Mouse (Mus musculus) adrenal gland, postnatal 4 days (tissue): ENCODE data around the gene Chchd6. TPM values are rescaled to one million over a fixed set of nuclear protein-coding genes. Genes with fewer than 3 reads are reported as not detected.
A peak's percentile ranks its signal among the peaks of the same experiment; 100 is the strongest.

Experiments used
- DNase-seq, 2 experiments: peaks; one replicate each; pipeline ENCODE4 v3.0.0; 2021 to 2022; ENCODE audit warnings: low spot score in 2 of 2, mixed read lengths in 2 of 2
- total RNA-seq, 2 experiments: library from RNA; stranded (reverse); gene quantifications; 2 replicates each; pipeline ENCODE4 v1.2.3; 2021

Chchd6 gene
- total RNA-seq, 2 experiments from 2014 or later: 32.9 to 34.8 TPM

- DNase-seq: peak in 1 of 2 experiments; percentile 44
These were observed 233.8 kb downstream of the Chchd6 start for GRCm38 (mm10) chr6:89361418-89362280.

GRCm38 (mm10) chr6:89360709-89361417, 234.6 kb downstream of the Chchd6 start:
- no peak for DNase-seq

- no peak for DNase-seq
These were observed 235.4 kb downstream of the Chchd6 start for GRCm38 (mm10) chr6:89359771-89360708.

- DNase-seq: no peak
These were observed 236.3 kb downstream of the Chchd6 start for GRCm38 (mm10) chr6:89359192-89359591.

GRCm38 (mm10) chr6:89355661-89356060, 239.8 kb downstream of the Chchd6 start:
- no peak for DNase-seq

GRCm38 (mm10) chr6:89354726-89355125, 240.7 kb downstream of the Chchd6 start:
- DNase-seq: peak in 1 of 2 experiments; percentile 66

- no peak for DNase-seq
These were observed 241.4 kb downstream of the Chchd6 start for GRCm38 (mm10) chr6:89354076-89354475.

- no peak for DNase-seq
These were observed 242.4 kb downstream of the Chchd6 start for GRCm38 (mm10) chr6:89353101-89353500.

- peak in 1 of 2 experiments; percentile 45 for DNase-seq
These were observed 243.9 kb downstream of the Chchd6 start for GRCm38 (mm10) chr6:89351441-89352137.

- DNase-seq: no peak
These were observed 244.9 kb downstream of the Chchd6 start for GRCm38 (mm10) chr6:89350520-89350919.

GRCm38 (mm10) chr6:89350037-89350515, 245.4 kb downstream of the Chchd6 start:
- no peak for DNase-seq

GRCm38 (mm10) chr6:89348363-89348762, 247.1 kb downstream of the Chchd6 start:
- DNase-seq: no peak

GRCm38 (mm10) chr6:89347792-89348191, 247.7 kb downstream of the Chchd6 start:
- DNase-seq: no peak

- DNase-seq: no peak
These were observed 249.6 kb downstream of the Chchd6 start for GRCm38 (mm10) chr6:89345855-89346254.

GRCm38 (mm10) chr6:89345486-89345785, 250.0 kb downstream of the Chchd6 start:
- no peak for DNase-seq

- peak in 1 of 2 experiments; percentile 37 for DNase-seq
These were observed 250.6 kb downstream of the Chchd6 start for GRCm38 (mm10) chr6:89344613-89345485.

GRCm38 (mm10) chr6:89341981-89342380, 253.5 kb downstream of the Chchd6 start:
- no peak for DNase-seq

- peak; percentile 46 to 54 for DNase-seq
These were observed 256.0 kb downstream of the Chchd6 start for GRCm38 (mm10) chr6:89339447-89339846.

- DNase-seq: no peak
These were observed 256.7 kb downstream of the Chchd6 start for GRCm38 (mm10) chr6:89338733-89339132.
